16 mouse cellular contexts compared by ENCODE assay signal in the genomic region with DNA sequence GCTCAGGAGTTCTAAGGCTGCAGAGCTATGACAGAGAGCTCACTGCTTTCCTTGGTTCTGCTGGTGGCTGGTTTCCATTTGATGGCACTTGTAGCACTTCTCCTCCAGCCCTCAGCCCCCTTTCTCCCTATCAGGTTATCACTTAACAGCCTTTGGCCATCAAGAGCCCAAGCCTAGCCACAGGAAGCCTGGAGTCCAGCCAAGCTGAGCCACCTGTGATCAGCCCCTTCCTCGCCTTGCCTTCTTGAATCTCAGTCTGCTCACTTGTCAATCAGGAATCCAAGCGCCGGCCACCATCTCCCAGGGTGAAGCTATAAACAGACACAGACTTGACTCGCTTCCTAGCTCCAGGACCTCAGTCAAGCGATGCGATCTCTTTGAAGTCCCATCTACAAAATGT. TPM values are rescaled to one million over a fixed set of nuclear protein-coding genes. Genes with fewer than 3 reads are reported as not detected.
A peak's percentile ranks its signal among the peaks of the same experiment; 100 is the strongest.
DNase-seq lines count a peak whose midpoint lies in the region; ATAC-seq and TF ChIP-seq lines count a peak whose summit lies in the region.
"Had no signal": no experiment of that assay in that cellular context is flagged by ENCODE, and none has a peak within 500 bp of the region (broad histone marks: within the 10 kb centered on the region; RNA-seq: fewer than 3 reads in every experiment).

No protein-coding gene starts in this region.

- no peaks in the 10 kb centered on the region for H3K27me3 ChIP-seq in heart, embryonic 10.5 days (ENCODE audit: insufficient read depth, poor library complexity, severe bottlenecking)
- no peaks in the 10 kb centered on the region for H3K27me3 ChIP-seq in heart, embryonic 15.5 days
- no peaks in the 10 kb centered on the region for H3K27me3 ChIP-seq in lung, embryonic 14.5 days (ENCODE audit: insufficient read depth, low read length)
- H3K27me3 ChIP-seq in lung, postnatal 0 days (replicated peaks; ENCODE audit: insufficient read depth, low read length): no peaks in the 10 kb centered on the region
- H3K27me3 ChIP-seq: CH12.LX, Patski had no signal

- ATAC-seq in heart, embryonic 15.5 days (replicated peaks; ENCODE audit: insufficient number of reproducible peaks, insufficient read depth, low FRiP score, low read depth): no peak
- ATAC-seq in lung, embryonic 14.5 days (ENCODE audit: insufficient read depth): no peak
- no peak for ATAC-seq in lung, postnatal 0 days
- ATAC-seq: activated CD4-positive, CD25-positive, alpha-beta regulatory T cell, adult 4 months; forebrain, embryonic 14.5 days; Patski had no signal

- TF ChIP-seq EP300 in lung, postnatal 0 days (IDR thresholded peaks at IDR 0.05): no peak

- H3K9ac ChIP-seq in heart, embryonic 15.5 days: no peak overlapping the region
- H3K9ac ChIP-seq in lung, embryonic 14.5 days: no peak overlapping the region
- H3K9ac ChIP-seq in lung, postnatal 0 days (replicated peaks; ENCODE audit: low read depth): no peak overlapping the region
- H3K9ac ChIP-seq: hindbrain, embryonic 14.5 days had no signal

- H3K36me3 ChIP-seq in heart, embryonic 10.5 days: peaks cover 10% of the 10 kb centered on the region; the same call in 1 of the 2 replicates
- peaks cover 11% of the 10 kb centered on the region; the same call in 1 of the 2 replicates for H3K36me3 ChIP-seq in heart, embryonic 15.5 days
- H3K36me3 ChIP-seq in lung, embryonic 14.5 days (ENCODE audit: insufficient read depth): peaks cover 8% of the 10 kb centered on the region; the same call in 1 of the 2 replicates
- H3K36me3 ChIP-seq in lung, postnatal 0 days (ENCODE audit: insufficient read depth, low read length): no peaks in the 10 kb centered on the region

- peaks cover 97% of the 10 kb centered on the region for H3K4me1 ChIP-seq in heart, embryonic 10.5 days
- H3K4me1 ChIP-seq in heart, embryonic 15.5 days (replicated peaks): peaks cover 78% of the 10 kb centered on the region
- peaks cover 55% of the 10 kb centered on the region for H3K4me1 ChIP-seq in lung, embryonic 14.5 days (ENCODE audit: insufficient read depth)
- peaks cover 15% of the 10 kb centered on the region; the same call in 1 of the 2 replicates for H3K4me1 ChIP-seq in lung, postnatal 0 days (ENCODE audit: insufficient read depth, low read depth, low read length)

- H3K4me3 ChIP-seq in heart, embryonic 10.5 days: 0 out of 2 replicates have a peak overlapping the region, but pooled peaks have one; percentile 29
- H3K4me3 ChIP-seq in heart, embryonic 15.5 days: no peak overlapping the region
- H3K4me3 ChIP-seq in lung, embryonic 14.5 days (ENCODE audit: low read depth, low read length): no peak overlapping the region
- H3K4me3 ChIP-seq in lung, postnatal 0 days (ENCODE audit: low read depth, low read length): no peak overlapping the region
- H3K4me3 ChIP-seq: embryonic facial prominence, embryonic 10.5 days had no signal

- intact Hi-C loops in heart, postnatal 36 days (cut with DNase I): loop anchor here (5.0 kb wide), 1 partner anchor 41 kb away; no protein-coding TSS in a partner anchor

- H3K4me2 ChIP-seq in heart, embryonic 15.5 days: no peak overlapping the region
- H3K4me2 ChIP-seq in lung, embryonic 14.5 days: no peak overlapping the region
- no peak overlapping the region for H3K4me2 ChIP-seq in lung, postnatal 0 days (replicated peaks; ENCODE audit: low read depth, low read length)
- H3K4me2 ChIP-seq: hindbrain, embryonic 14.5 days had no signal

- H3K9me3 ChIP-seq in heart, embryonic 10.5 days: no peaks in the 10 kb centered on the region
- H3K9me3 ChIP-seq in heart, embryonic 15.5 days (replicated peaks): no peaks in the 10 kb centered on the region
- H3K9me3 ChIP-seq in lung, embryonic 14.5 days (ENCODE audit: low read depth, low read length): no peaks in the 10 kb centered on the region
- no peaks in the 10 kb centered on the region for H3K9me3 ChIP-seq in lung, postnatal 0 days (ENCODE audit: low read length)
- H3K9me3 ChIP-seq: embryonic facial prominence, embryonic 10.5 days had no signal

- peak overlapping the region; percentile 82 for H3K27ac ChIP-seq in heart, embryonic 10.5 days
- H3K27ac ChIP-seq in heart, embryonic 15.5 days: 0 out of 2 replicates have a peak overlapping the region, but pooled peaks have one; percentile 5
- peak overlapping the region; percentile 27; the same call in 1 of the 2 replicates for H3K27ac ChIP-seq in lung, embryonic 14.5 days (ENCODE audit: low read depth)
- no peak overlapping the region for H3K27ac ChIP-seq in lung, postnatal 0 days (ENCODE audit: low read length)
- H3K27ac ChIP-seq: hindbrain, embryonic 14.5 days had no signal

- no peak for TF ChIP-seq CTCF in lung, embryonic 14.5 days (IDR thresholded peaks at IDR 0.05; ENCODE audit: low read depth)
- TF ChIP-seq CTCF in lung, postnatal 0 days (IDR thresholded peaks at IDR 0.05): no peak

- DNase-seq in heart, embryonic 10.5 days (ENCODE audit: low spot score): no peak
- DNase-seq in heart, adult 18-20 months: no peak
- DNase-seq in heart, postnatal 36 days: no peak
- no peak for DNase-seq in lung, embryonic 14.5 days
- DNase-seq in lung, postnatal 0 days (ENCODE audit: low spot score): no peak
- DNase-seq: adrenal gland, postnatal 14 days; cerebellum, adult 18-20 months; cerebellum, adult 9-11 months; gastrocnemius, postnatal 36 days had no signal

- WGBS in heart, embryonic 10.5 days: 19% methylated on average over 6 of the region's 6 CpGs
- WGBS in heart, embryonic 15.5 days: 35% methylated on average over 6 of the region's 6 CpGs
- 54% methylated on average over 6 of the region's 6 CpGs for WGBS in lung, embryonic 14.5 days
- 55% methylated on average over 6 of the region's 6 CpGs for WGBS in lung, postnatal 0 days

RNA-seq across cellular contexts. Expression of gene Vangl1, which starts 6.0 kb away (rescaled TPM):
- polyA plus RNA-seq in heart, embryonic 10.5 days (2016; fragmentation: Nextera tagmentation; extraction: Ambion mirVana): 26.5 and 32.8 TPM in 2 replicates
- total RNA-seq in heart, adult 18-20 months (2021): 10 to 100 TPM in 1 of 2 experiments, 1 to 10 TPM in 1; 8.6 to 12.3 TPM
- polyA plus RNA-seq in heart, embryonic 15.5 days (2015; fragmentation: Nextera tagmentation; extraction: Ambion mirVana): 20.2 and 21.6 TPM in 2 replicates
- total RNA-seq in heart, postnatal 36 days (2021): 10 to 100 TPM; 10.8 to 14.2 TPM
- polyA plus RNA-seq in lung, embryonic 14.5 days (2014; fragmentation: Nextera tagmentation; extraction: Ambion mirVana): 22.9 and 28.4 TPM in 2 replicates
- polyA plus RNA-seq in lung, postnatal 0 days (2015; fragmentation: Nextera tagmentation; extraction: Ambion mirVana): 14.0 and 15.8 TPM in 2 replicates
- total RNA-seq: CH12.LX had no signal
- polyA plus RNA-seq: activated CD4-positive, CD25-positive, alpha-beta regulatory T cell, adult 4 months had no signal
